Mouse (Mus musculus) liver, adult 2 months (tissue): ENCODE results near the gene Cacng4. TPM values are rescaled to one million over a fixed set of nuclear protein-coding genes. Genes with fewer than 3 reads are reported as not detected.

Source experiments
- DNase-seq: peaks from one replicate; pipeline ENCODE4 v3.0.0-alpha.2; 2011; ENCODE audit warnings: low read depth, low spot score; ENCODE audit errors: extremely low read depth
- H3K27ac ChIP-seq: fragments of 200-500 bp; replicated peaks from 2 replicates; pipeline ENCODE4 v1.5.1; 2012; ENCODE audit warnings: low read depth, mild to moderate bottlenecking, control low read depth, inconsistent platforms, low read length; ENCODE audit not compliant: insufficient read depth
- H3K27me3 ChIP-seq: fragments of 200-500 bp; 2 replicates; pipeline ENCODE4 v1.6.1; 2012; ENCODE audit warnings: mild to moderate bottlenecking, moderate library complexity, low read length, inconsistent platforms; ENCODE audit not compliant: control insufficient read depth, insufficient read depth
- H3K36me3 ChIP-seq: fragments of 200-500 bp; 2 replicates; pipeline ENCODE4 v1.6.1; 2012; ENCODE audit warnings: low read length, inconsistent platforms; ENCODE audit not compliant: control insufficient read depth, insufficient read depth
- H3K4me1 ChIP-seq: fragments of 200-500 bp; 2 replicates; pipeline ENCODE4 v1.6.1; 2011; ENCODE audit warnings: low read length; ENCODE audit not compliant: control insufficient read depth, insufficient read depth
- H3K4me3 ChIP-seq: fragments of 200-500 bp; 2 replicates; pipeline ENCODE4 v1.5.1; 2011; ENCODE audit warnings: low read depth, mild to moderate bottlenecking, control low read depth, low read length, moderate library complexity; ENCODE audit not compliant: insufficient read depth
- H3K79me2 ChIP-seq: fragments of 200-500 bp; 2 replicates; pipeline ENCODE4 v1.6.1; 2012; ENCODE audit warnings: inconsistent platforms, mild to moderate bottlenecking, low read length, moderate library complexity; ENCODE audit not compliant: control insufficient read depth, insufficient read depth
- H3K9ac ChIP-seq: fragments of 200-500 bp; 2 replicates; pipeline ENCODE4 v1.6.1; 2012; ENCODE audit warnings: low read depth, mild to moderate bottlenecking, control low read depth, inconsistent platforms, low read length
- CTCF ChIP-seq: fragments of 200-500 bp; IDR thresholded peaks from 2 replicates; pipeline ENCODE4 v1.5.1; 2011; ENCODE audit warnings: low read depth, low read length, control low read depth
- POLR2A ChIP-seq: fragments of 200-500 bp; IDR thresholded peaks from 2 replicates; pipeline ENCODE4 v1.6.1; 2011; ENCODE audit warnings: low read length, control low read depth; ENCODE audit not compliant: insufficient read depth; ENCODE audit errors: extremely low read depth
- WGBS: fragments of 180-500 bp; shearing (Covaris S2); methylation state at CpG from one replicate; pipeline ENCODE4 v1.1.7; 2018; 5-methylcytosine and 5-hydroxymethylcytosine counted together
- polyA plus RNA-seq: library from polyadenylated mRNA; depleted of rRNA; stranded (reverse); fragments of >200 nt; gene quantifications from 2 replicates; pipeline ENCODE4 v1.2.3, GENCODE M21; 2012
- total RNA-seq: library from RNA; depleted of rRNA; stranded (reverse); fragments of >200 nt; gene quantifications from 2 replicates; pipeline ENCODE4 v1.2.3, GENCODE M21; 2014

The Cacng4 gene
- total and polyA plus RNA-seq, 2 experiments: not detected

- no peak overlapping the region for H3K27ac ChIP-seq
- TF ChIP-seq CTCF (no peak), POLR2A (no peak)
- H3K4me3 ChIP-seq: no peak overlapping the region
- no peak for DNase-seq
- H3K79me2 ChIP-seq: no peaks in the 10 kb centered on the region
- 66% methylated on average over 8 of the region's 8 CpGs for WGBS
- H3K36me3 ChIP-seq: no peaks in the 10 kb centered on the region
- H3K27me3 ChIP-seq: no peaks in the 10 kb centered on the region
- no peak overlapping the region for H3K9ac ChIP-seq
- no peaks in the 10 kb centered on the region for H3K4me1 ChIP-seq
Measured at GRCm38 (mm10) chr11:107783861-107784754, 10.2 kb downstream of the Cacng4 start.

- no peak overlapping the region for H3K4me3 ChIP-seq
- no peak overlapping the region for H3K27ac ChIP-seq
- H3K79me2 ChIP-seq: no peaks in the 10 kb centered on the region
- no peaks in the 10 kb centered on the region for H3K27me3 ChIP-seq
- no peaks in the 10 kb centered on the region for H3K4me1 ChIP-seq
- H3K9ac ChIP-seq: no peak overlapping the region
- 43% methylated on average over 5 of the region's 5 CpGs for WGBS
- TF ChIP-seq POLR2A (no peak), CTCF (no peak)
- H3K36me3 ChIP-seq: no peaks in the 10 kb centered on the region
- DNase-seq: no peak
Measured at GRCm38 (mm10) chr11:107782591-107782990, 11.8 kb downstream of the Cacng4 start.

GRCm38 (mm10) chr11:107778859-107779258 lies 15.5 kb downstream of the Cacng4 start:
- H3K36me3 ChIP-seq: no peaks in the 10 kb centered on the region
- H3K9ac ChIP-seq: no peak overlapping the region
- no peaks in the 10 kb centered on the region for H3K79me2 ChIP-seq
- no peaks in the 10 kb centered on the region for H3K4me1 ChIP-seq
- H3K27ac ChIP-seq: no peak overlapping the region
- 87% methylated on average over 9 of the region's 9 CpGs for WGBS
- no peaks in the 10 kb centered on the region; the same call in 1 of the 2 replicates for H3K27me3 ChIP-seq
- H3K4me3 ChIP-seq: no peak overlapping the region
- no peak for DNase-seq
- TF ChIP-seq CTCF (no peak), POLR2A (no peak)

- Histone ChIP-seq H3K4me1 (no peaks in the 10 kb centered on the region), H3K9ac (no peak overlapping the region), H3K27ac (no peak overlapping the region), H3K27me3 (no peaks in the 10 kb centered on the region; the same call in 1 of the 2 replicates), H3K36me3 (no peaks in the 10 kb centered on the region), H3K4me3 (no peak overlapping the region), H3K79me2 (no peaks in the 10 kb centered on the region)
- 80% methylated on average over 12 of the region's 12 CpGs for WGBS
- TF ChIP-seq POLR2A: no peak
- no peak for TF ChIP-seq CTCF
- DNase-seq: no peak
Measured at GRCm38 (mm10) chr11:107777487-107777886, 16.9 kb downstream of the Cacng4 start.

GRCm38 (mm10) chr11:107773312-107773711 lies 21.0 kb downstream of the Cacng4 start:
- Histone ChIP-seq H3K4me3 (no peak overlapping the region), H3K79me2 (no peaks in the 10 kb centered on the region), H3K36me3 (no peaks in the 10 kb centered on the region), H3K27ac (no peak overlapping the region), H3K9ac (no peak overlapping the region), H3K4me1 (no peaks in the 10 kb centered on the region), H3K27me3 (no peaks in the 10 kb centered on the region; the same call in 1 of the 2 replicates)
- DNase-seq: no peak
- TF ChIP-seq POLR2A (no peak), CTCF (no peak)
- 64% methylated on average over 8 of the region's 8 CpGs for WGBS

GRCm38 (mm10) chr11:107772002-107772401 lies 22.4 kb downstream of the Cacng4 start:
- Histone ChIP-seq H3K36me3 (no peaks in the 10 kb centered on the region), H3K4me3 (no peak overlapping the region), H3K9ac (no peak overlapping the region), H3K79me2 (no peaks in the 10 kb centered on the region), H3K4me1 (no peaks in the 10 kb centered on the region), H3K27ac (no peak overlapping the region), H3K27me3 (no peaks in the 10 kb centered on the region; the same call in 1 of the 2 replicates)
- TF ChIP-seq POLR2A: no peak
- TF ChIP-seq CTCF: no peak
- no peak for DNase-seq
- WGBS: 67% methylated on average over 6 of the region's 6 CpGs
